Mouse (Mus musculus): ENCODE measurements around the gene Map2k5. TPM values are rescaled to one million over a fixed set of nuclear protein-coding genes. Genes with fewer than 3 reads are reported as not detected.

Map2k5 gene
- total RNA-seq, 2 experiments from 2014 or later, result 29.8 to 30.6 TPM

Other genes with a start within 250 kb of the Map2k5 start
- gene Skor1, start 228.9 kb downstream of the Map2k5 start, total RNA-seq (2021), result under 1 TPM; 0.09 to 0.11 TPM
- gene 2300009A05Rik, start 21.3 kb upstream of the Map2k5 start, total RNA-seq (2021), result 10 to 100 TPM; 23.3 to 26.6 TPM
- under 1 TPM in 1 of 2 experiments, not detected in 1; 0.14 TPM for gene Iqch, start 224.6 kb upstream of the Map2k5 start, total RNA-seq (2021)
- 10 to 100 TPM; 51.2 to 51.3 TPM for gene Aagab, start 224.8 kb upstream of the Map2k5 start, total RNA-seq (2021)